Mouse (Mus musculus): ENCODE results near the gene Slc24a5.

DNA sequence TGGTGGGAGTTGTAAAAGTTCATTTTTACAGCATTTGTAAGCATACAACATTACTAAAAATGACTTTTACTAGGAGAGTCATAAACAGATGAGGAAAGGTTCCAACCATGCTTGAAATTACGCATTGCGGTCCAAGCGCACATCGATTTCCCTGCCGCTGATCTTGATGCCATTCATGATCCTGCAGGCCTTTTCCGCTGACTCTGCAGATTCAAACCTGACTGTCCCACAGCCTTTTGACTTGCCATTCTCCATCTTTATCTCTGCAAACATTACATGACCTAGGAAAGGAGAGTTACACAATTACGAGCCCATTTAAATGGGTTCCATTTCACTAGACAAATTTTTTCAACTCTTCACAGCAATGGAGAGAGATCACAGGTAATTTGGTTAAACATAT, 20.8 kb downstream of the Slc24a5 start:
- no peak for TF ChIP-seq CTCF (IDR thresholded peaks at IDR 0.05; ENCODE audit: low read depth)
- TF ChIP-seq EP300 (optimal IDR thresholded peaks at IDR 0.05): no peak
